Mouse (Mus musculus) E14TG2a.4 (cell line): Measurements from ENCODE around the gene Nt5c3.
A peak's percentile ranks its signal among the peaks of the same experiment; 100 is the strongest.

Experiments
- CTCF ChIP-seq: conservative IDR thresholded peaks from 2 replicates; pipeline ENCODE4 v1.5.1; 2014; ENCODE audit warnings: low read length
- POU5F1 ChIP-seq: IDR thresholded peaks from 2 replicates; pipeline ENCODE4 v1.6.1; 2014; ENCODE audit warnings: low read length, borderline replicate concordance

GRCm38 (mm10) chr6:56835532-56835931 lies 88.2 kb downstream of the Nt5c3 start:
- 0 out of 2 replicates have a peak, but pooled peaks have one; percentile 5 for TF ChIP-seq CTCF
- TF ChIP-seq POU5F1 = no peak
